Mouse (Mus musculus) liver, embryonic 14.5 days (tissue): ENCODE measurements at regions not wholly inside any gene's neighbourhood (a gene's known extent, or its start where the extent isn't known, plus 50 kb on each side); places are given as distances from the start of the nearest gene placed in this dataset.

Experiments used
- CTCF ChIP-seq: IDR thresholded peaks from 2 replicates; pipeline ENCODE4 v1.5.1; 2016; ENCODE audit warnings: antibody characterized with exemption, low read depth, control low read depth
- EP300 ChIP-seq: IDR thresholded peaks from 2 replicates; pipeline ENCODE4 v1.6.1; 2016; ENCODE audit warnings: antibody characterized with exemption, low read depth

DNA sequence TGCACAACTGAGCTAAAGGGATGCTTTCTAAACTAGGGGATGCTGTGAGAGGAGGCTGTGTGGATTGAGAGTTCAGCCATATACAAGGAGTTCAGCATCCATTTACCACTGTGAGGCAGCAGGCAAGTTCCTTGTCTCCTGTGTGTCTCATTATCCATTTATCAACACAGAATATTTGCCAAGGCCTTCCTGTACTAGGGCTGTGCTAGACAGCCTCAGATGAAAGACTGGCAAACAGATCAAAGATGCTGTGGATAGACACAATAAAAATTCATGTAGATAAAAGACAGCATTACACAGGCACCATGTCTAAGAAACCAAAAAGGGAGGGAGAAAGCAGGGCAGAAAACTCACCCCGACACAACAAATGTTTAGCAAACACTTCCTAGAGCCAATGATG is 91.5 kb upstream of the Fmo9 start:
- TF ChIP-seq EP300 (no peak), CTCF (no peak)
